Mouse (Mus musculus) adrenal gland, adult 18-20 months (tissue): Measurements from ENCODE around the gene Pdzd2. TPM values are rescaled to one million over a fixed set of nuclear protein-coding genes. Genes with fewer than 3 reads are reported as not detected.

Experiments used
- DNase-seq, 2 experiments: peaks; one replicate each; pipeline ENCODE4 v3.0.0; 2021 to 2022; ENCODE audit warnings: low spot score in 2 of 2
- total RNA-seq, 2 experiments: library from RNA; stranded (reverse); gene quantifications; 1 replicate in 1 of 2; 2 replicates in 1 of 2; pipeline ENCODE4 v1.2.3; 2021

Gene Pdzd2
- total RNA-seq, 2 experiments from 2014 or later, result 15.0 to 26.0 TPM

GRCm38 (mm10) chr15:12734221-12734620 is 5.5 kb downstream of the Pdzd2 start:
- no peak for DNase-seq

- DNase-seq, result no peak
Observed at GRCm38 (mm10) chr15:12732613-12733012, 7.1 kb downstream of the Pdzd2 start.

- no peak for DNase-seq
Observed at GRCm38 (mm10) chr15:12728381-12728780, 11.3 kb downstream of the Pdzd2 start.

- no peak for DNase-seq
Observed at GRCm38 (mm10) chr15:12725256-12725655, 14.5 kb downstream of the Pdzd2 start.

- no peak for DNase-seq
Observed at GRCm38 (mm10) chr15:12721684-12722500, 17.8 kb downstream of the Pdzd2 start.

- DNase-seq, result no peak
Observed at GRCm38 (mm10) chr15:12718819-12719218, 20.9 kb downstream of the Pdzd2 start.

- no peak for DNase-seq
Observed at GRCm38 (mm10) chr15:12717410-12717809, 22.3 kb downstream of the Pdzd2 start.

- DNase-seq, result no peak
Observed at GRCm38 (mm10) chr15:12716881-12717280, 22.8 kb downstream of the Pdzd2 start.

- no peak for DNase-seq
Observed at GRCm38 (mm10) chr15:12714322-12714721, 25.4 kb downstream of the Pdzd2 start.

- no peak for DNase-seq
Observed at GRCm38 (mm10) chr15:12713216-12713615, 26.5 kb downstream of the Pdzd2 start.

GRCm38 (mm10) chr15:12710036-12710435 is 29.7 kb downstream of the Pdzd2 start:
- DNase-seq, result no peak

- DNase-seq, result no peak
Observed at GRCm38 (mm10) chr15:12708297-12708696, 31.4 kb downstream of the Pdzd2 start.

- DNase-seq, result no peak
Observed at GRCm38 (mm10) chr15:12706902-12707301, 32.8 kb downstream of the Pdzd2 start.

GRCm38 (mm10) chr15:12700367-12700766 is 39.4 kb downstream of the Pdzd2 start:
- DNase-seq, result peak; percentile 20 to 27

GRCm38 (mm10) chr15:12697741-12698140 is 42.0 kb downstream of the Pdzd2 start:
- no peak for DNase-seq

GRCm38 (mm10) chr15:12696889-12697288 is 42.8 kb downstream of the Pdzd2 start:
- DNase-seq, result no peak

GRCm38 (mm10) chr15:12689716-12690381 is 49.9 kb downstream of the Pdzd2 start:
- DNase-seq, result peak; percentile 7 to 39

- DNase-seq, result no peak
Observed at GRCm38 (mm10) chr15:12682549-12682948, 57.2 kb downstream of the Pdzd2 start.

- DNase-seq, result no peak
Observed at GRCm38 (mm10) chr15:12681891-12682290, 57.8 kb downstream of the Pdzd2 start.

GRCm38 (mm10) chr15:12680750-12681149 is 59.0 kb downstream of the Pdzd2 start:
- DNase-seq, result no peak

- no peak for DNase-seq
Observed at GRCm38 (mm10) chr15:12679996-12680395, 59.7 kb downstream of the Pdzd2 start.

GRCm38 (mm10) chr15:12678540-12679112 is 61.1 kb downstream of the Pdzd2 start:
- DNase-seq, result no peak
